Mouse (Mus musculus): Measurements from ENCODE around the gene Cldn11.

GRCm38 (mm10) chr3:31123098-31123497, 26.6 kb upstream of the Cldn11 start:
- TF ChIP-seq CTCF (IDR thresholded peaks at IDR 0.05; ENCODE audit: low read depth) (no peak), EP300 (IDR thresholded peaks at IDR 0.05; ENCODE audit: low read depth) (peak; percentile 76)

Measured in liver, postnatal 0 days (tissue).